Mouse (Mus musculus) left cerebral cortex, postnatal 10 days (tissue): ENCODE data around the gene Sri. TPM values are rescaled to one million over a fixed set of nuclear protein-coding genes. Genes with fewer than 3 reads are reported as not detected.

Source experiments
- DNase-seq, 2 experiments: peaks; one replicate each; pipeline ENCODE4 v3.0.0; 2021 to 2022; ENCODE audit warnings: low spot score in 2 of 2, mixed read lengths in 1 of 2; ENCODE audit errors: extremely low spot score in 1 of 2
- intact Hi-C: fragments of 180-260 bp; cut with DNase I; formaldehyde crosslinking; loops from one replicate; pipeline ENCODE4 v1.15.1; 2025
- total RNA-seq, 2 experiments: library from RNA; stranded (reverse); gene quantifications; 2 replicates each; pipeline ENCODE4 v1.2.3; 2021

Gene Sri
- total RNA-seq, 2 experiments from 2014 or later = 124 to 125 TPM

- DNase-seq = no peak
- intact Hi-C loops = no loop called here
Measured at GRCm38 (mm10) chr5:8088147-8088546, 42.3 kb downstream of the Sri start.

GRCm38 (mm10) chr5:8094921-8095320, 49.0 kb downstream of the Sri start:
- DNase-seq = no peak
- intact Hi-C loops = no loop called here

GRCm38 (mm10) chr5:8095689-8096088, 49.8 kb downstream of the Sri start:
- no peak for DNase-seq
- intact Hi-C loops = no loop called here

GRCm38 (mm10) chr5:8111691-8112090, 65.8 kb downstream of the Sri start:
- intact Hi-C loops = no loop called here

GRCm38 (mm10) chr5:8112246-8112645, 66.4 kb downstream of the Sri start:
- intact Hi-C loops = no loop called here

More at GRCm38 (mm10) chr5:8111691-8112090, 65.8 kb downstream of the Sri start:
- DNase-seq = no peak

GRCm38 (mm10) chr5:8116561-8117168, 70.8 kb downstream of the Sri start:
- intact Hi-C loops = no loop called here
- no peak for DNase-seq

More at GRCm38 (mm10) chr5:8112246-8112645, 66.4 kb downstream of the Sri start:
- DNase-seq = no peak

Other genes with a start within 250 kb of the Sri start
- under 1 TPM; 0.18 to 0.28 TPM for gene Steap4, start 85.6 kb upstream of the Sri start, total RNA-seq